11 mouse cellular contexts compared by ENCODE assay signal in the genomic region with DNA sequence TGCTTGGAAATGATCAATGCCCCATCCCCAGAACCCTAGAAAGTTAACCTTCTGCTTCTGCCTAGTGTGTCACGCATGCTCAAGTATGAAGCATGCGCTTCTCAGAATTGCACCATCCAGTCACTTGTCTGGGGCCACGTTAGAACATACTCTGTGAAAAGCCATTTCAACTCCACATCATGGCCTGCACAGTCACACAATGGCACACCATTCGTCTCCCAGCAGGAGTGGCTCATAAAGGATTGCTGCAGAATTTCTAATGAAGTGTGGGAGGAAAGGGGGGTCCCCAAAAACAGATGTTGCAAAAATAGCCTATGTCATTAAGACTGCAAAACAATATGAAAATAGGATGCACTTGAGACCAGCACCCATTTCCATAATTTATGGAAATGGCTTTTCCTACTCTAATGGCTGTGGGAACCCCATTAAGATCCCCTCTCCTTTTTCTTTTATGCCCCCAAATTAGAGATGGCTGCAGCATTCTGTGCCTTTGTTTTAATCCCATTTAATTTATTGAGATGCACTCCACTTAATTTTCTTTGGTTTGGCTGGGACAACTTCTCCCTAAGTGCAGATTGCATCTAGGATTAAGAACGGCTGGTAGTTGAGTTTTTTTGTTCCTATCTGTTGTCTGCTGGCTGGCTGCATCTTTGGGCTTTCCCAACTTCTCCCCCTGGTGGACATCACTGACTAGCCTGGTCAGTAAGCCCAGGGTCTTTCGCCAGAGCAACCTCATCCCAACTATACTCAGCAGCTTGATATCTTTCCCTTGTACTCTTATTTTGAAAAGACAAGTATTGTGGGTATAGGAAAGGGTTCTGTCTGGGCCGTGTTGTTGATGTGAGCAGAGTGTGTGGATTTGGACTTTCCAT.
A peak's percentile ranks its signal among the peaks of the same experiment; 100 is the strongest.
DNase-seq lines count a peak whose midpoint lies in the region; ATAC-seq and TF ChIP-seq lines count a peak whose summit lies in the region.
"Had no signal": no experiment of that assay in that cellular context is flagged by ENCODE, and none has a peak within 500 bp of the region (broad histone marks: within the 10 kb centered on the region; RNA-seq: fewer than 3 reads in every experiment).

No protein-coding gene starts in this region.

- H3K9ac ChIP-seq in kidney, embryonic 14.5 days (ENCODE audit: low read depth, low read length), result no peak overlapping the region
- no peak overlapping the region for H3K9ac ChIP-seq in forebrain, embryonic 13.5 days
- H3K9ac ChIP-seq in midbrain, embryonic 14.5 days (replicated peaks; ENCODE audit: low read length), result no peak overlapping the region
- H3K9ac ChIP-seq: liver, embryonic 13.5 days had no signal

- H3K4me2 ChIP-seq in kidney, embryonic 14.5 days (replicated peaks; ENCODE audit: low read depth, low read length), result no peak overlapping the region
- H3K4me2 ChIP-seq in forebrain, embryonic 13.5 days, result no peak overlapping the region
- H3K4me2 ChIP-seq in midbrain, embryonic 14.5 days (ENCODE audit: low read length), result no peak overlapping the region
- H3K4me2 ChIP-seq: liver, embryonic 13.5 days had no signal

- TF ChIP-seq POLR2A in brain, embryonic 14.5 days (IDR thresholded peaks at IDR 0.05; ENCODE audit: borderline replicate concordance, extremely low read depth, insufficient read depth, insufficient read length, poor library complexity, severe bottlenecking), result no peak

- no peaks in the 10 kb centered on the region for H3K9me3 ChIP-seq in kidney, embryonic 14.5 days (ENCODE audit: control insufficient read depth, low read length)
- H3K9me3 ChIP-seq in forebrain, embryonic 13.5 days (replicated peaks), result no peaks in the 10 kb centered on the region
- no peaks in the 10 kb centered on the region for H3K9me3 ChIP-seq in midbrain, embryonic 14.5 days (ENCODE audit: control insufficient read depth, low read length)
- H3K9me3 ChIP-seq: liver, embryonic 13.5 days had no signal

- H3K4me3 ChIP-seq in kidney, embryonic 14.5 days (ENCODE audit: low read length), result no peak overlapping the region
- no peak overlapping the region for H3K4me3 ChIP-seq in forebrain, embryonic 13.5 days
- H3K4me3 ChIP-seq in midbrain, embryonic 14.5 days (replicated peaks; ENCODE audit: low read depth, low read length), result no peak overlapping the region
- H3K4me3 ChIP-seq: liver, embryonic 13.5 days had no signal

- no peaks in the 10 kb centered on the region for H3K4me1 ChIP-seq in kidney, embryonic 14.5 days (ENCODE audit: control insufficient read depth, insufficient read depth, low read length)
- H3K4me1 ChIP-seq in forebrain, embryonic 13.5 days, result peaks cover 19% of the 10 kb centered on the region
- H3K4me1 ChIP-seq in midbrain, embryonic 14.5 days (ENCODE audit: control insufficient read depth, insufficient read depth, low read length), result no peaks in the 10 kb centered on the region
- H3K4me1 ChIP-seq: liver, embryonic 13.5 days had no signal

- DNase-seq in kidney, postnatal 14 days, result peak; percentile 21
- DNase-seq in brain, embryonic 14.5 days (ENCODE audit: low read depth), result peak; percentile 91
- peak; percentile 68 for DNase-seq in midbrain, embryonic 14.5 days
- no peak for DNase-seq in layer of hippocampus, adult 9-10 months (ENCODE audit: low spot score)
- no peak for DNase-seq in spleen, postnatal 14 days (ENCODE audit: low spot score in 2 of 2)
- no peak for DNase-seq in adrenal gland, postnatal 36 days
- DNase-seq: kidney, postnatal 36 days; liver, embryonic 13.5 days had no signal

- H3K36me3 ChIP-seq in kidney, embryonic 14.5 days (ENCODE audit: control insufficient read depth, insufficient read depth, low read length), result no peaks in the 10 kb centered on the region
- H3K36me3 ChIP-seq in forebrain, embryonic 13.5 days (ENCODE audit: poor library complexity, severe bottlenecking), result no peaks in the 10 kb centered on the region
- H3K36me3 ChIP-seq in midbrain, embryonic 14.5 days (ENCODE audit: control insufficient read depth, insufficient read depth, low read length), result no peaks in the 10 kb centered on the region
- H3K36me3 ChIP-seq: G1E; liver, embryonic 13.5 days had no signal

- peak; percentile 57; the same call in 1 of the 2 replicates for TF ChIP-seq CTCF in brain, embryonic 14.5 days (IDR thresholded peaks at IDR 0.05; ENCODE audit: borderline replicate concordance, extremely low read depth, insufficient read depth, insufficient read length)

- H3K27me3 ChIP-seq in kidney, embryonic 14.5 days (ENCODE audit: control insufficient read depth, insufficient read depth, low read length), result no peaks in the 10 kb centered on the region
- H3K27me3 ChIP-seq in forebrain, embryonic 13.5 days, result no peaks in the 10 kb centered on the region
- H3K27me3 ChIP-seq in midbrain, embryonic 14.5 days (ENCODE audit: control insufficient read depth, insufficient read depth, low read length), result no peaks in the 10 kb centered on the region
- H3K27me3 ChIP-seq: liver, embryonic 13.5 days had no signal

- WGBS in kidney, embryonic 14.5 days, result 63% methylated on average over 7 of the region's 7 CpGs
- WGBS in forebrain, embryonic 13.5 days, result 39% methylated on average over 7 of the region's 7 CpGs
- 40% methylated on average over 7 of the region's 7 CpGs for WGBS in midbrain, embryonic 14.5 days

- no peak overlapping the region for H3K27ac ChIP-seq in kidney, embryonic 14.5 days (ENCODE audit: low read depth, low read length)
- peak overlapping the region; percentile 51 for H3K27ac ChIP-seq in forebrain, embryonic 13.5 days
- H3K27ac ChIP-seq in midbrain, embryonic 14.5 days (replicated peaks; ENCODE audit: low read depth, low read length), result no peak overlapping the region
- H3K27ac ChIP-seq: liver, embryonic 13.5 days had no signal

- ATAC-seq in kidney, embryonic 14.5 days (ENCODE audit: low FRiP score, low TSS enrichment), result no peak
- peak; percentile 87 for ATAC-seq in forebrain, embryonic 13.5 days
- peak; percentile 58; the same call in 1 of the 2 replicates for ATAC-seq in midbrain, embryonic 14.5 days (ENCODE audit: low FRiP score, low TSS enrichment)

Comparison
In these comparisons a context has a peak if more than half of its experiments do, and no peak if none do; other contexts are left out.
1. DNase-seq: peak in kidney, postnatal 14 days (single experiment), brain, embryonic 14.5 days (single experiment) and midbrain, embryonic 14.5 days (single experiment); none in layer of hippocampus, adult 9-10 months (single experiment), spleen, postnatal 14 days (0 of 2) and adrenal gland, postnatal 36 days (0 of 2).